Comparison of ENCODE assay signal across 10 mouse cellular contexts in genomic region chr2:19703020-19703613, GRCm38 (mm10). TPM values are rescaled to one million over a fixed set of nuclear protein-coding genes. Genes with fewer than 3 reads are reported as not detected.
A peak's percentile ranks its signal among the peaks of the same experiment; 100 is the strongest.
DNase-seq lines count a peak whose midpoint lies in the region; ATAC-seq and TF ChIP-seq lines count a peak whose summit lies in the region.
"Had no signal": no experiment of that assay in that cellular context is flagged by ENCODE, and none has a peak within 500 bp of the region (broad histone marks: within the 10 kb centered on the region; RNA-seq: fewer than 3 reads in every experiment).

No protein-coding gene starts in this region.

- H3K9me3 ChIP-seq in midbrain, postnatal 0 days (ENCODE audit: low read length): no peaks in the 10 kb centered on the region
- H3K9me3 ChIP-seq in midbrain, embryonic 14.5 days (ENCODE audit: control insufficient read depth, low read length): no peaks in the 10 kb centered on the region
- H3K9me3 ChIP-seq in heart, embryonic 15.5 days (replicated peaks): no peaks in the 10 kb centered on the region
- no peaks in the 10 kb centered on the region for H3K9me3 ChIP-seq in stomach, embryonic 14.5 days (ENCODE audit: control insufficient read depth, low read depth, low read length)
- H3K9me3 ChIP-seq: embryonic facial prominence, embryonic 15.5 days; midbrain, embryonic 12.5 days had no signal

- ATAC-seq in midbrain, postnatal 0 days (ENCODE audit: low FRiP score): no peak
- ATAC-seq in midbrain, embryonic 14.5 days (ENCODE audit: low FRiP score, low TSS enrichment): no peak; the same call in 1 of the 2 replicates
- peak; percentile 47 for ATAC-seq in heart, embryonic 15.5 days (replicated peaks; ENCODE audit: insufficient number of reproducible peaks, insufficient read depth, low FRiP score, low read depth)
- ATAC-seq in stomach, embryonic 14.5 days (ENCODE audit: insufficient number of reproducible peaks, insufficient read depth, low FRiP score, low read depth): 0 out of 2 replicates have a peak, but pooled peaks have one; percentile 65

- H3K9ac ChIP-seq in midbrain, postnatal 0 days (replicated peaks; ENCODE audit: low read length, poor library complexity, severe bottlenecking): no peak overlapping the region
- H3K9ac ChIP-seq in midbrain, embryonic 14.5 days (replicated peaks; ENCODE audit: low read length): no peak overlapping the region
- no peak overlapping the region for H3K9ac ChIP-seq in heart, embryonic 15.5 days
- no peak overlapping the region for H3K9ac ChIP-seq in stomach, embryonic 14.5 days (replicated peaks; ENCODE audit: low read depth, low read length)
- H3K9ac ChIP-seq: embryonic facial prominence, embryonic 15.5 days; midbrain, embryonic 12.5 days had no signal

- no peak for TF ChIP-seq CTCF in midbrain, postnatal 0 days (IDR thresholded peaks at IDR 0.05)
- no peak for TF ChIP-seq CTCF in thymus, adult 2 months (IDR thresholded peaks at IDR 0.05; ENCODE audit: borderline replicate concordance, control insufficient read depth, extremely low read depth, insufficient read depth, low read length, poor library complexity)

- H3K27ac ChIP-seq in midbrain, postnatal 0 days (ENCODE audit: low read depth, low read length): no peak overlapping the region
- H3K27ac ChIP-seq in midbrain, embryonic 14.5 days (replicated peaks; ENCODE audit: low read depth, low read length): no peak overlapping the region
- H3K27ac ChIP-seq in heart, embryonic 15.5 days: peak overlapping the region; percentile 92
- H3K27ac ChIP-seq in stomach, embryonic 14.5 days (ENCODE audit: low read length): no peak overlapping the region
- no peak overlapping the region for H3K27ac ChIP-seq in thymus, adult 2 months (ENCODE audit: control insufficient read depth, insufficient read depth, low read length)
- H3K27ac ChIP-seq: embryonic facial prominence, embryonic 15.5 days; midbrain, embryonic 12.5 days had no signal

- H3K4me1 ChIP-seq in midbrain, postnatal 0 days (ENCODE audit: insufficient read depth, low read length): no peaks in the 10 kb centered on the region
- no peaks in the 10 kb centered on the region for H3K4me1 ChIP-seq in midbrain, embryonic 14.5 days (ENCODE audit: control insufficient read depth, insufficient read depth, low read length)
- peaks cover 12% of the 10 kb centered on the region for H3K4me1 ChIP-seq in heart, embryonic 15.5 days (replicated peaks)
- H3K4me1 ChIP-seq in stomach, embryonic 14.5 days (ENCODE audit: control insufficient read depth, insufficient read depth, low read length): no peaks in the 10 kb centered on the region
- H3K4me1 ChIP-seq in thymus, adult 2 months (replicated peaks; ENCODE audit: control insufficient read depth, insufficient read depth, low read length): no peaks in the 10 kb centered on the region
- H3K4me1 ChIP-seq: embryonic facial prominence, embryonic 15.5 days; midbrain, embryonic 12.5 days had no signal

- H3K27me3 ChIP-seq in midbrain, postnatal 0 days (ENCODE audit: insufficient read depth, low read length): no peaks in the 10 kb centered on the region
- no peaks in the 10 kb centered on the region for H3K27me3 ChIP-seq in midbrain, embryonic 14.5 days (ENCODE audit: control insufficient read depth, insufficient read depth, low read length)
- H3K27me3 ChIP-seq in heart, embryonic 15.5 days: no peaks in the 10 kb centered on the region
- H3K27me3 ChIP-seq in stomach, embryonic 14.5 days (ENCODE audit: control insufficient read depth, insufficient read depth, low read length): no peaks in the 10 kb centered on the region
- no peaks in the 10 kb centered on the region for H3K27me3 ChIP-seq in thymus, adult 2 months (ENCODE audit: control insufficient read depth, insufficient read depth, low read length)
- H3K27me3 ChIP-seq: embryonic facial prominence, embryonic 15.5 days; midbrain, embryonic 12.5 days had no signal

- H3K36me3 ChIP-seq in midbrain, postnatal 0 days (ENCODE audit: insufficient read depth, low read length): no peaks in the 10 kb centered on the region
- no peaks in the 10 kb centered on the region for H3K36me3 ChIP-seq in midbrain, embryonic 14.5 days (ENCODE audit: control insufficient read depth, insufficient read depth, low read length)
- H3K36me3 ChIP-seq in heart, embryonic 15.5 days: no peaks in the 10 kb centered on the region
- no peaks in the 10 kb centered on the region for H3K36me3 ChIP-seq in stomach, embryonic 14.5 days (ENCODE audit: control insufficient read depth, insufficient read depth, low read length)
- no peaks in the 10 kb centered on the region for H3K36me3 ChIP-seq in thymus, adult 2 months (ENCODE audit: control insufficient read depth, insufficient read depth, low read length)
- H3K36me3 ChIP-seq: embryonic facial prominence, embryonic 15.5 days; midbrain, embryonic 12.5 days had no signal

- no peak overlapping the region for H3K4me3 ChIP-seq in midbrain, postnatal 0 days (ENCODE audit: low read depth, low read length)
- H3K4me3 ChIP-seq in midbrain, embryonic 14.5 days (replicated peaks; ENCODE audit: low read depth, low read length): no peak overlapping the region
- H3K4me3 ChIP-seq in heart, embryonic 15.5 days: no peak overlapping the region
- no peak overlapping the region for H3K4me3 ChIP-seq in stomach, embryonic 14.5 days (ENCODE audit: low read depth, low read length)
- H3K4me3 ChIP-seq in thymus, adult 2 months (ENCODE audit: control insufficient read depth, insufficient read depth, low read length): no peak overlapping the region
- H3K4me3 ChIP-seq: embryonic facial prominence, embryonic 15.5 days; midbrain, embryonic 12.5 days had no signal

- H3K4me2 ChIP-seq in midbrain, postnatal 0 days (ENCODE audit: low read depth, low read length, poor library complexity, severe bottlenecking): no peak overlapping the region
- H3K4me2 ChIP-seq in midbrain, embryonic 14.5 days (ENCODE audit: low read length): no peak overlapping the region
- no peak overlapping the region for H3K4me2 ChIP-seq in heart, embryonic 15.5 days
- H3K4me2 ChIP-seq in stomach, embryonic 14.5 days (replicated peaks; ENCODE audit: low read depth, low read length): no peak overlapping the region
- H3K4me2 ChIP-seq: embryonic facial prominence, embryonic 15.5 days; midbrain, embryonic 12.5 days had no signal

- peak; percentile 17 for DNase-seq in midbrain, postnatal 0 days (ENCODE audit: low spot score)
- no peak for DNase-seq in midbrain, embryonic 14.5 days
- DNase-seq in cerebellum, adult 9-11 months: peak; percentile 31
- no peak for DNase-seq in spleen, postnatal 14 days (ENCODE audit: low spot score in 2 of 2)
- no peak for DNase-seq in left cerebral cortex, adult 8-10 months (ENCODE audit: low spot score in 2 of 2)
- DNase-seq in thymus, adult 2 months: no peak

- no peak for TF ChIP-seq POLR2A in thymus, adult 2 months (IDR thresholded peaks at IDR 0.05; ENCODE audit: control insufficient read depth, extremely low read depth, insufficient read depth, low read length, poor library complexity)

RNA-seq across cellular contexts. Expression of gene Otud1, which starts 45.6 kb away (rescaled TPM):
- total RNA-seq in midbrain, postnatal 0 days (2014; rRNA removed): 6.4 and 9.4 TPM in 2 replicates
- 1.7 and 2.0 TPM in 2 replicates for polyA plus RNA-seq in midbrain, postnatal 0 days (2015; fragmentation: Nextera tagmentation; extraction: Ambion mirVana)
- 1.1 and 1.7 TPM in 2 replicates for polyA plus RNA-seq in midbrain, embryonic 14.5 days (2014; fragmentation: Nextera tagmentation; extraction: Ambion mirVana)
- 7.5 and 9.4 TPM in 2 replicates for polyA plus RNA-seq in heart, embryonic 15.5 days (2015; fragmentation: Nextera tagmentation; extraction: Ambion mirVana)
- 2.4 and 2.9 TPM in 2 replicates for polyA plus RNA-seq in stomach, embryonic 14.5 days (2014; fragmentation: Nextera tagmentation; extraction: Ambion mirVana)
- total RNA-seq in left cerebral cortex, adult 8-10 months (2022): 10 to 100 TPM; 16.2 to 21.9 (median 20.7) TPM
- 16.1 and 33.1 TPM in 2 replicates for polyA plus RNA-seq in thymus, adult 2 months (2012; rRNA removed)

Comparison
In these comparisons a context has a peak if more than half of its experiments do, and no peak if none do; other contexts are left out.
1. DNase-seq: peak in midbrain, postnatal 0 days (single experiment) and cerebellum, adult 9-11 months (single experiment); none in midbrain, embryonic 14.5 days (single experiment), spleen, postnatal 14 days (0 of 2), left cerebral cortex, adult 8-10 months (0 of 2) and thymus, adult 2 months (single experiment).
2. ATAC-seq: peak in heart, embryonic 15.5 days (single experiment) and stomach, embryonic 14.5 days (single experiment); none in midbrain, postnatal 0 days (single experiment) and midbrain, embryonic 14.5 days (single experiment).